In the genomic region with DNA sequence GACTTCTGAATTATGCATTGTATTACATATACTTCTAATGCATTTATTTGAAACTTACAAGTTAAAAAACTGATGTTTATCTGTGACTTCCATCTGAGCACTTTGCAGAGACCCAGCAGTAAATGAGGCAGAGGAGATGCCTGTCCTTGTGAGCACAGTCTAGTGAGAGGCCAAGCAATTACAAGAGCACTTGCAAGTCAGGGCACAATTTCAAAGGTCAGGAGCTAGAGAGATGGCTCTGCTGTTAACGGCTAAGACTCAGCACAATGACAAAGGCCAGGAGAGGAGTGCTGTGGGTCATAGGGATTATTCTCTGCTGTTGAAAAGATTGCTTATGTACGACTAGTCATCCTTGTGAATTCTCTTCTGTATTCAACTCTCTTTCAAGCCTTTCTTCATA, we compare ENCODE assay signal across 22 mouse cellular contexts.
"Had no signal": no experiment of that assay in that cellular context is flagged by ENCODE, and none has a peak within 500 bp of the region (broad histone marks: within the 10 kb centered on the region; RNA-seq: fewer than 3 reads in every experiment).

No protein-coding gene starts in this region.

- H3K4me1 ChIP-seq: heart, embryonic 10.5 days; heart, embryonic 12.5 days; hindbrain, embryonic 13.5 days; hindbrain, embryonic 15.5 days; limb, embryonic 15.5 days; liver, embryonic 12.5 days had no signal

- H3K27ac ChIP-seq: heart, embryonic 10.5 days; hindbrain, embryonic 13.5 days; hindbrain, embryonic 15.5 days; hindbrain, postnatal 0 days; layer of hippocampus, adult 2 months; limb, embryonic 13.5 days; limb, embryonic 15.5 days; liver, embryonic 12.5 days; liver, embryonic 14.5 days had no signal

- DNase-seq: gastrocnemius, postnatal 14 days; gastrocnemius, postnatal 36 days; heart, adult 18-20 months; heart, postnatal 10 days; kidney, adult 18-20 months; kidney, adult 8-10 months; kidney, postnatal 10 days; kidney, postnatal 25 days; kidney, postnatal 4 days; layer of hippocampus, adult 9-11 months; layer of hippocampus, postnatal 36 days; left cerebral cortex, postnatal 4 days had no signal

- H3K9me3 ChIP-seq: heart, embryonic 10.5 days; heart, embryonic 12.5 days; hindbrain, embryonic 13.5 days; hindbrain, embryonic 15.5 days; limb, embryonic 13.5 days; limb, embryonic 15.5 days; liver, embryonic 12.5 days had no signal

- H3K9ac ChIP-seq: heart, embryonic 12.5 days; hindbrain, embryonic 13.5 days; hindbrain, embryonic 15.5 days; limb, embryonic 13.5 days; limb, embryonic 15.5 days; liver, embryonic 12.5 days; liver, embryonic 14.5 days had no signal

- ATAC-seq: hindbrain, postnatal 0 days; liver, embryonic 12.5 days had no signal

- H3K36me3 ChIP-seq: heart, embryonic 10.5 days; heart, embryonic 12.5 days; hindbrain, embryonic 13.5 days; hindbrain, embryonic 15.5 days; limb, embryonic 13.5 days; limb, embryonic 15.5 days; liver, embryonic 12.5 days had no signal

- H3K4me3 ChIP-seq: heart, embryonic 10.5 days; heart, embryonic 12.5 days; hindbrain, embryonic 13.5 days; hindbrain, embryonic 15.5 days; layer of hippocampus, adult 2 months; limb, embryonic 13.5 days; limb, embryonic 15.5 days; liver, embryonic 12.5 days had no signal

- H3K27me3 ChIP-seq: heart, embryonic 12.5 days; hindbrain, embryonic 13.5 days; hindbrain, embryonic 15.5 days; limb, embryonic 15.5 days; liver, embryonic 12.5 days had no signal

- H3K4me2 ChIP-seq: heart, embryonic 12.5 days; hindbrain, embryonic 13.5 days; hindbrain, embryonic 15.5 days; limb, embryonic 13.5 days; limb, embryonic 15.5 days; liver, embryonic 12.5 days had no signal
